Mouse (Mus musculus): ENCODE results near the gene Tmem100. TPM values are rescaled to one million over a fixed set of nuclear protein-coding genes. Genes with fewer than 3 reads are reported as not detected.

Gene Tmem100
- polyA plus RNA-seq, 2 experiments = 0.13 to 0.24 TPM

- WGBS (ENCODE audit: insufficient replicate concordance) = 60% methylated on average over 4 of the region's 4 CpGs
- DNase-seq (ENCODE audit: low read depth in 3 of 3, low spot score in 3 of 3) (no peak), ATAC-seq (ENCODE audit: insufficient read depth) (no peak)
- Histone ChIP-seq H3K9me3 (ENCODE audit: control insufficient read depth, low read length) (no peaks in the 10 kb centered on the region), H3K4me3 (ENCODE audit: insufficient read depth in 1 of 2, low read depth in 2 of 2, low read length in 2 of 2) (no peak overlapping the region), H3K27me3 (ENCODE audit: control insufficient read depth, insufficient read depth, low read length) (no peaks in the 10 kb centered on the region), H3K4me2 (ENCODE audit: low read depth) (no peak overlapping the region), H3K27ac (no peak overlapping the region), H3K4me1 (replicated peaks; ENCODE audit: control insufficient read depth in 2 of 2, insufficient read depth in 2 of 2, low read length in 1 of 2) (peaks cover 0 to 13% of the 10 kb centered on the region in 2 experiments; a peak in 1 of 4 replicates), H3K36me3 (replicated peaks; ENCODE audit: control insufficient read depth, insufficient read depth, low read depth) (no peaks in the 10 kb centered on the region), H3K9ac (replicated peaks) (no peak overlapping the region)
- TF ChIP-seq EP300 (IDR thresholded peaks at IDR 0.05; ENCODE audit: low read depth) (no peak), CTCF (IDR thresholded peaks at IDR 0.05; ENCODE audit: low read depth) (no peak)
Observed at GRCm38 (mm10) chr11:89996406-89996805, 33.7 kb upstream of the Tmem100 start.

GRCm38 (mm10) chr11:89996856-89997255 lies 33.3 kb upstream of the Tmem100 start:
- Histone ChIP-seq H3K27me3 (ENCODE audit: control insufficient read depth, insufficient read depth, low read length) (no peaks in the 10 kb centered on the region), H3K9me3 (ENCODE audit: control insufficient read depth, low read length) (no peaks in the 10 kb centered on the region), H3K9ac (replicated peaks) (no peak overlapping the region), H3K4me2 (ENCODE audit: low read depth) (no peak overlapping the region), H3K27ac (no peak overlapping the region), H3K36me3 (replicated peaks; ENCODE audit: control insufficient read depth, insufficient read depth, low read depth) (no peaks in the 10 kb centered on the region), H3K4me1 (replicated peaks; ENCODE audit: control insufficient read depth in 2 of 2, insufficient read depth in 2 of 2, low read length in 1 of 2) (peaks cover 3 to 15% of the 10 kb centered on the region in 2 experiments; a peak in 3 of 4 replicates), H3K4me3 (ENCODE audit: insufficient read depth in 1 of 2, low read depth in 2 of 2, low read length in 2 of 2) (no peak overlapping the region)
- WGBS (ENCODE audit: insufficient replicate concordance) = 71% methylated on average over 7 of the region's 7 CpGs
- no peak for DNase-seq (ENCODE audit: low read depth in 3 of 3, low spot score in 3 of 3)
- ATAC-seq (ENCODE audit: insufficient read depth) = no peak
- TF ChIP-seq CTCF (IDR thresholded peaks at IDR 0.05; ENCODE audit: low read depth) = no peak
- no peak for TF ChIP-seq EP300 (IDR thresholded peaks at IDR 0.05; ENCODE audit: low read depth)

- WGBS (ENCODE audit: insufficient replicate concordance) = 75% methylated on average over 18 of the region's 18 CpGs
- H3K9me3 ChIP-seq (ENCODE audit: control insufficient read depth, low read length) = no peaks in the 10 kb centered on the region
- no peak overlapping the region for H3K9ac ChIP-seq (replicated peaks)
- no peak overlapping the region for H3K4me3 ChIP-seq (ENCODE audit: insufficient read depth in 1 of 2, low read depth in 2 of 2, low read length in 2 of 2)
- no peak for TF ChIP-seq CTCF (IDR thresholded peaks at IDR 0.05; ENCODE audit: low read depth)
- no peak for TF ChIP-seq EP300 (IDR thresholded peaks at IDR 0.05; ENCODE audit: low read depth)
- ATAC-seq (ENCODE audit: insufficient read depth) (no peak), DNase-seq (ENCODE audit: low read depth in 3 of 3, low spot score in 3 of 3) (no peak)
- H3K36me3 ChIP-seq (replicated peaks; ENCODE audit: control insufficient read depth, insufficient read depth, low read depth) = no peaks in the 10 kb centered on the region
- H3K4me1 ChIP-seq (replicated peaks; ENCODE audit: control insufficient read depth in 2 of 2, insufficient read depth in 2 of 2, low read length in 1 of 2) = peaks cover 7 to 19% of the 10 kb centered on the region in 2 experiments; a peak in 3 of 4 replicates
- no peak overlapping the region for H3K27ac ChIP-seq
- no peak overlapping the region for H3K4me2 ChIP-seq (ENCODE audit: low read depth)
- H3K27me3 ChIP-seq (ENCODE audit: control insufficient read depth, insufficient read depth, low read length) = no peaks in the 10 kb centered on the region
Observed at GRCm38 (mm10) chr11:89998996-89999770, 31.0 kb upstream of the Tmem100 start.

- Histone ChIP-seq H3K36me3 (replicated peaks; ENCODE audit: control insufficient read depth, insufficient read depth, low read depth) (no peaks in the 10 kb centered on the region), H3K4me1 (replicated peaks; ENCODE audit: control insufficient read depth in 2 of 2, insufficient read depth in 2 of 2, low read length in 1 of 2) (peaks cover 7 to 15% of the 10 kb centered on the region in 2 experiments; a peak in 3 of 4 replicates), H3K27me3 (ENCODE audit: control insufficient read depth, insufficient read depth, low read length) (no peaks in the 10 kb centered on the region), H3K9me3 (ENCODE audit: control insufficient read depth, low read length) (no peaks in the 10 kb centered on the region), H3K27ac (no peak overlapping the region), H3K4me2 (ENCODE audit: low read depth) (no peak overlapping the region), H3K9ac (replicated peaks) (no peak overlapping the region), H3K4me3 (ENCODE audit: insufficient read depth in 1 of 2, low read depth in 2 of 2, low read length in 2 of 2) (no peak overlapping the region)
- 67% methylated on average over 4 of the region's 4 CpGs for WGBS (ENCODE audit: insufficient replicate concordance)
- TF ChIP-seq CTCF (IDR thresholded peaks at IDR 0.05; ENCODE audit: low read depth) (no peak), EP300 (IDR thresholded peaks at IDR 0.05; ENCODE audit: low read depth) (no peak)
- no peak for DNase-seq (ENCODE audit: low read depth in 3 of 3, low spot score in 3 of 3)
- ATAC-seq (ENCODE audit: insufficient read depth) = no peak
Observed at GRCm38 (mm10) chr11:90000666-90001065, 29.5 kb upstream of the Tmem100 start.

- Histone ChIP-seq H3K27me3 (ENCODE audit: control insufficient read depth, insufficient read depth, low read length) (no peaks in the 10 kb centered on the region), H3K4me1 (replicated peaks; ENCODE audit: control insufficient read depth in 2 of 2, insufficient read depth in 2 of 2, low read length in 1 of 2) (peaks cover 7 to 13% of the 10 kb centered on the region in 2 experiments; a peak in 3 of 4 replicates), H3K36me3 (replicated peaks; ENCODE audit: control insufficient read depth, insufficient read depth, low read depth) (no peaks in the 10 kb centered on the region), H3K9ac (replicated peaks) (no peak overlapping the region; the same call in 1 of the 2 replicates), H3K4me3 (ENCODE audit: insufficient read depth in 1 of 2, low read depth in 2 of 2, low read length in 2 of 2) (peak overlapping the region; percentile 69 to 78; a peak in 3 of 4 replicates), H3K4me2 (ENCODE audit: low read depth) (peak overlapping the region; percentile 91), H3K27ac (no peak overlapping the region), H3K9me3 (ENCODE audit: control insufficient read depth, low read length) (no peaks in the 10 kb centered on the region)
- TF ChIP-seq EP300 (IDR thresholded peaks at IDR 0.05; ENCODE audit: low read depth) (no peak), CTCF (IDR thresholded peaks at IDR 0.05; ENCODE audit: low read depth) (no peak)
- DNase-seq (ENCODE audit: low read depth in 3 of 3, low spot score in 3 of 3) (no peak), ATAC-seq (ENCODE audit: insufficient read depth) (no peak)
- 65% methylated on average over 10 of the region's 10 CpGs for WGBS (ENCODE audit: insufficient replicate concordance)
Observed at GRCm38 (mm10) chr11:90001396-90002230, 28.5 kb upstream of the Tmem100 start.
